Mouse (Mus musculus) kidney, embryonic 15.5 days (tissue): Measurements from ENCODE around the gene Erh. TPM values are rescaled to one million over a fixed set of nuclear protein-coding genes. Genes with fewer than 3 reads are reported as not detected.

ENCODE experiments used
- ATAC-seq: fragments of 200-750 bp; cut with Nextera tagmentation; replicated peaks from 2 replicates; pipeline ENCODE4 v1.8.0; 2017; ENCODE audit warnings: moderate TSS enrichment; ENCODE audit not compliant: low FRiP score
- H3K27ac ChIP-seq: fragments of 300-500 bp; sonication (generic); 2 replicates; pipeline ENCODE4 v1.5.1; 2015; ENCODE audit warnings: mild to moderate bottlenecking, inconsistent platforms
- H3K27me3 ChIP-seq: fragments of 300-500 bp; sonication (generic); 2 replicates; pipeline ENCODE4 v1.6.1; 2015; ENCODE audit warnings: inconsistent platforms
- H3K36me3 ChIP-seq: fragments of 300-500 bp; sonication (generic); 2 replicates; pipeline ENCODE4 v1.6.1; 2015; ENCODE audit warnings: inconsistent platforms
- H3K4me1 ChIP-seq: fragments of 300-500 bp; sonication (generic); 2 replicates; pipeline ENCODE4 v1.6.1; 2015; ENCODE audit warnings: inconsistent platforms
- H3K4me2 ChIP-seq: fragments of 300-500 bp; sonication (generic); 2 replicates; pipeline ENCODE4 v1.6.1; 2015; ENCODE audit warnings: moderate library complexity, mild to moderate bottlenecking, inconsistent platforms
- H3K4me3 ChIP-seq: fragments of 300-500 bp; sonication (generic); replicated peaks from 2 replicates; pipeline ENCODE4 v1.5.1; 2015; ENCODE audit warnings: mild to moderate bottlenecking, inconsistent platforms
- H3K9ac ChIP-seq: fragments of 300-500 bp; sonication (generic); 2 replicates; pipeline ENCODE4 v1.6.1; 2015; ENCODE audit warnings: mild to moderate bottlenecking, inconsistent platforms
- H3K9me3 ChIP-seq: fragments of 300-500 bp; sonication (generic); replicated peaks from 2 replicates; pipeline ENCODE4 v1.6.1; 2016; ENCODE audit warnings: inconsistent platforms
- WGBS: fragments of 180-500 bp; shearing (Covaris S2); methylation state at CpG from one replicate; pipeline ENCODE4 v1.1.7; 2015; ENCODE audit warnings: mixed read lengths; 5-methylcytosine and 5-hydroxymethylcytosine counted together
- polyA plus RNA-seq: library from polyadenylated mRNA; unstranded; fragments of >200 nt; fragmentation: Nextera tagmentation; extraction: Ambion mirVana; gene quantifications from 2 replicates; pipeline ENCODE4 v1.2.1, GENCODE M21; 2015

The Erh gene
- polyA plus RNA-seq, 1 experiment from 2014 or later, result 312 TPM

GRCm38 (mm10) chr12:80662322-80662721 lies 18.2 kb upstream of the Erh start:
- Histone ChIP-seq H3K4me1 (0 out of 2 replicates have a peak, but pooled peaks cover 3% of the 10 kb centered on the region), H3K4me3 (no peak overlapping the region), H3K4me2 (no peak overlapping the region), H3K9ac (no peak overlapping the region), H3K27ac (no peak overlapping the region), H3K36me3 (peaks cover 32% of the 10 kb centered on the region), H3K27me3 (no peaks in the 10 kb centered on the region), H3K9me3 (no peaks in the 10 kb centered on the region)
- WGBS, result 92% methylated on average over 10 of the region's 10 CpGs
- ATAC-seq, result no peak

GRCm38 (mm10) chr12:80658661-80659060 lies 14.5 kb upstream of the Erh start:
- 56% methylated on average over 6 of the region's 6 CpGs for WGBS
- Histone ChIP-seq H3K27ac (0 out of 2 replicates have a peak overlapping the region, but pooled peaks have one; percentile 30), H3K9ac (no peak overlapping the region), H3K4me3 (no peak overlapping the region), H3K27me3 (no peaks in the 10 kb centered on the region), H3K36me3 (peaks cover 14% of the 10 kb centered on the region), H3K9me3 (no peaks in the 10 kb centered on the region), H3K4me1 (0 out of 2 replicates have a peak, but pooled peaks cover 3% of the 10 kb centered on the region), H3K4me2 (no peak overlapping the region)
- ATAC-seq, result no peak

GRCm38 (mm10) chr12:80654659-80655025 lies 10.5 kb upstream of the Erh start:
- H3K27me3 ChIP-seq, result no peaks in the 10 kb centered on the region
- H3K4me3 ChIP-seq, result no peak overlapping the region
- no peaks in the 10 kb centered on the region for H3K36me3 ChIP-seq
- H3K4me1 ChIP-seq, result 0 out of 2 replicates have a peak, but pooled peaks cover 3% of the 10 kb centered on the region
- no peak overlapping the region for H3K4me2 ChIP-seq
- H3K9me3 ChIP-seq, result no peaks in the 10 kb centered on the region
- no peak for ATAC-seq
- 88% methylated on average over 3 of the region's 3 CpGs for WGBS
- no peak overlapping the region for H3K27ac ChIP-seq
- H3K9ac ChIP-seq, result no peak overlapping the region

GRCm38 (mm10) chr12:80653951-80654658 lies 10.0 kb upstream of the Erh start:
- Histone ChIP-seq H3K4me3 (no peak overlapping the region), H3K27me3 (no peaks in the 10 kb centered on the region), H3K4me2 (no peak overlapping the region), H3K9ac (no peak overlapping the region), H3K4me1 (0 out of 2 replicates have a peak, but pooled peaks cover 3% of the 10 kb centered on the region), H3K9me3 (no peaks in the 10 kb centered on the region), H3K36me3 (peaks cover 3% of the 10 kb centered on the region; the same call in 1 of the 2 replicates), H3K27ac (no peak overlapping the region)
- WGBS, result 91% methylated on average over 7 of the region's 7 CpGs
- ATAC-seq, result no peak

- H3K4me2 ChIP-seq, result peak overlapping the region; percentile 81
- 96% methylated on average over 3 of the region's 3 CpGs for WGBS
- H3K4me3 ChIP-seq, result no peak overlapping the region
- no peak for ATAC-seq
- H3K9ac ChIP-seq, result no peak overlapping the region
- no peak overlapping the region for H3K27ac ChIP-seq
- H3K36me3 ChIP-seq, result peaks cover 25% of the 10 kb centered on the region
- no peaks in the 10 kb centered on the region for H3K9me3 ChIP-seq
- H3K4me1 ChIP-seq, result peaks cover 29% of the 10 kb centered on the region
- H3K27me3 ChIP-seq, result no peaks in the 10 kb centered on the region
Measured at GRCm38 (mm10) chr12:80646377-80646776, 2.2 kb upstream of the Erh start.

- WGBS, result 7% methylated on average over 18 of the region's 18 CpGs
- peak overlapping the region; percentile 93 for H3K27ac ChIP-seq
Measured at GRCm38 (mm10) chr12:80644506-80644868, 346 bp upstream of the Erh start.

GRCm38 (mm10) chr12:80642725-80643692 lies 1.1 kb downstream of the Erh start:
- no peaks in the 10 kb centered on the region for H3K9me3 ChIP-seq
- H3K9ac ChIP-seq, result peak overlapping the region; percentile 94
- ATAC-seq, result peak; percentile 78
- no peaks in the 10 kb centered on the region for H3K27me3 ChIP-seq
- peaks cover 29% of the 10 kb centered on the region for H3K4me1 ChIP-seq
- peak overlapping the region; percentile 79 for H3K4me3 ChIP-seq
- WGBS, result 2% methylated on average over 47 of the region's 48 CpGs
- peak overlapping the region; percentile 93 for H3K27ac ChIP-seq
- peak overlapping the region; percentile 81 for H3K4me2 ChIP-seq
- H3K36me3 ChIP-seq, result peaks cover 48% of the 10 kb centered on the region

More at GRCm38 (mm10) chr12:80644506-80644868, 346 bp upstream of the Erh start:
- Histone ChIP-seq H3K9me3 (no peaks in the 10 kb centered on the region), H3K27me3 (no peaks in the 10 kb centered on the region), H3K4me2 (peak overlapping the region; percentile 81), H3K36me3 (peaks cover 44% of the 10 kb centered on the region), H3K9ac (peak overlapping the region; percentile 94), H3K4me3 (peak overlapping the region; percentile 79), H3K4me1 (peaks cover 29% of the 10 kb centered on the region)
- no peak for ATAC-seq

GRCm38 (mm10) chr12:80631790-80632189 lies 12.4 kb downstream of the Erh start:
- Histone ChIP-seq H3K9ac (no peak overlapping the region), H3K9me3 (no peaks in the 10 kb centered on the region), H3K27ac (no peak overlapping the region), H3K4me3 (no peak overlapping the region), H3K36me3 (peaks cover 60% of the 10 kb centered on the region), H3K27me3 (no peaks in the 10 kb centered on the region), H3K4me2 (no peak overlapping the region), H3K4me1 (no peaks in the 10 kb centered on the region)
- no peak for ATAC-seq
- WGBS, result 88% methylated on average over 5 of the region's 5 CpGs

GRCm38 (mm10) chr12:80620501-80620900 lies 23.6 kb downstream of the Erh start:
- peaks cover 8% of the 10 kb centered on the region for H3K4me1 ChIP-seq
- no peak overlapping the region for H3K4me2 ChIP-seq
- H3K9me3 ChIP-seq, result no peaks in the 10 kb centered on the region
- ATAC-seq, result no peak
- H3K4me3 ChIP-seq, result no peak overlapping the region
- H3K27me3 ChIP-seq, result no peaks in the 10 kb centered on the region
- no peak overlapping the region for H3K27ac ChIP-seq
- WGBS, result 78% methylated on average over 5 of the region's 5 CpGs
- no peaks in the 10 kb centered on the region for H3K36me3 ChIP-seq
- H3K9ac ChIP-seq, result no peak overlapping the region

- H3K4me2 ChIP-seq, result no peak overlapping the region
- no peak overlapping the region for H3K27ac ChIP-seq
- H3K27me3 ChIP-seq, result no peaks in the 10 kb centered on the region
- H3K4me1 ChIP-seq, result peaks cover 8% of the 10 kb centered on the region
- H3K9me3 ChIP-seq, result no peaks in the 10 kb centered on the region
- no peaks in the 10 kb centered on the region for H3K36me3 ChIP-seq
- WGBS, result 36% methylated on average over 7 of the region's 7 CpGs
- ATAC-seq, result no peak
- H3K4me3 ChIP-seq, result no peak overlapping the region
- H3K9ac ChIP-seq, result no peak overlapping the region
Measured at GRCm38 (mm10) chr12:80615371-80616257, 28.5 kb downstream of the Erh start.

GRCm38 (mm10) chr12:80612113-80612791 lies 31.9 kb downstream of the Erh start:
- H3K27me3 ChIP-seq, result no peaks in the 10 kb centered on the region
- H3K36me3 ChIP-seq, result no peaks in the 10 kb centered on the region
- no peak overlapping the region for H3K4me3 ChIP-seq
- H3K4me2 ChIP-seq, result no peak overlapping the region
- 54% methylated on average over 9 of the region's 9 CpGs for WGBS
- H3K9ac ChIP-seq, result no peak overlapping the region
- peaks cover 8% of the 10 kb centered on the region for H3K4me1 ChIP-seq
- no peak for ATAC-seq
- no peak overlapping the region for H3K27ac ChIP-seq
- H3K9me3 ChIP-seq, result no peaks in the 10 kb centered on the region
